Mouse (Mus musculus): ENCODE measurements around the gene Erap1. TPM values are rescaled to one million over a fixed set of nuclear protein-coding genes. Genes with fewer than 3 reads are reported as not detected.
A peak's percentile ranks its signal among the peaks of the same experiment; 100 is the strongest.
"Not testable (repeated sequence)": the region's sequence is repeated elsewhere in the genome, so short reads cannot be mapped to it uniquely, and the experiment has no call there.

Erap1 gene
- polyA plus RNA-seq (2012; ENCODE audit: insufficient read depth, low replicate concordance) = 0.64 and 0.73 TPM in 2 replicates

DNA sequence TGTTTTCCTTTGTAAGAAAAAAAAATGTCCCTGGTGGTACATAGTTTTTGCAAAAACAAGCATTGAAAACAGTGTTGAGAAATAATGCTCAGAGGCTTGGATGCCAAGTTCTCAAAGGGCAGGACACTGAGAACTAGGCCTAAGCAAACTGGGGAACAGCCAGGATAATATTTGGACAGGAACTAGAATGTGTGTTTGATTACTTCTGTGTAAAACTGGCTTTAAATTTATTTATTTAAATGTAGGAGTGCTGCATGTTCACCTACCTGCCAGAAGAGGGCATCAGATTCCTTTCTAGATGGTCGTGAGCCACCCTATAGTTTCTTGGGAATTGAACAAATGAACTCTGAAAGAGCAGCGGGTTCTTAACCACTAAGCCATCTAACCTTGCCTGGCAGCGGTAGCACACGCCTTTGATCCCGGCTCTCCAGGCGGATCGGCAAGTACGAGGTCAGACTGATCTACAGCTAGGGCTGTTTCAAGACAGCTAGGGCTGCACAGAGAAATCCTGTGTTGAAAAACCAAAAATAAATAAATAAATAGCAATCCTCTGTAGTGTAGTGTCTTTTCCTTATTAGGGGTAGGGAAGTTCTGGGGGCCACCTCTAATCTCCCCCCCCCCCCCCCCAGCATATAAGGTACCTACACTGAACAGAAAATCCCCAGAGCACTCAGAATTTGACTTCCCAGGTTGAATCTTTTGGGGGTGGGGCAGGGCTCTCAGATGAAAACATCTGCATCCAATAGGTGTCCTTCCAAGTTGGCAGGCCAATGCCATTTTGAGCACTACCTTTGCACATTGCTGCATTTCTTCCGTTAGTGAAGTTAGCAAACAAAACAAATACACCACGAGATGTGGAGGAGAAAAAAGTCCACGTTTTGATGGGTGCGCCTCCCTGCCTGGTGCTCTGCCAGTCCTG lies at the start of gene Erap1:
Gene Erap1, plus strand, starts transcription at position 776 of the 919 bp plus-strand sequence.
- no peaks in the 10 kb centered on the region for H3K36me3 ChIP-seq (replicated peaks; ENCODE audit: low read length)
- H3K27me3 ChIP-seq (replicated peaks) = no peaks in the 10 kb centered on the region
- peaks cover 6% of the 10 kb centered on the region; the same call in 1 of the 2 replicates for H3K4me1 ChIP-seq
- TF ChIP-seq FLI1 (IDR thresholded peaks at IDR 0.05; ENCODE audit: low read length) = no peak
- no peak for TF ChIP-seq GATA1 (IDR thresholded peaks at IDR 0.05; ENCODE audit: borderline replicate concordance, low read length)
- H3K9me3 ChIP-seq = no peaks in the 10 kb centered on the region
- H3K4me3 ChIP-seq (replicated peaks) = peak within 1 kb of the TSS; percentile 98

DNA sequence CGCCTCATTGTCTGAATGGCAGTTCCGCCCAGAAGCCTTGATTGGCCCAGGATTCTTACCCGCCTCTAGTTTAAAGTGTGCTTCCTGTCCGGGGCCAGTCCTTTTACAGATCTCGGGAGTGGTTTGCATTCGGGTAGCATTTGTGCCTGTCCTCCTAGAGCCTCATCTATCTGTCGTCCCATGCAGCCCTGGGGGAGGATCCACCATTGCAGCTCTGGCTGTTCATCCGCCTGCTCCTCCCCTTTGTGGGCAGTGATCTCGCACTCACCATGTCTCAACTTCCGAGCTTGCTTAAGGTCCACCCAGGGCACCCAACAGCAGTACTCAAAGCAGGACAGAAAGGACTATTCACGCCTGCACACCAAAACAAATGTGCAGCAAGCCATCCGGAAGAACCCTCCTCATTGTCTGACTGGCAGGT lies 48.0 kb upstream of the Erap1 start:
- H3K36me3 ChIP-seq (replicated peaks; ENCODE audit: low read length); H3K27me3 ChIP-seq (replicated peaks); H3K4me1 ChIP-seq; H3K9me3 ChIP-seq; H3K4me3 ChIP-seq (replicated peaks): not testable (repeated sequence)

DNA sequence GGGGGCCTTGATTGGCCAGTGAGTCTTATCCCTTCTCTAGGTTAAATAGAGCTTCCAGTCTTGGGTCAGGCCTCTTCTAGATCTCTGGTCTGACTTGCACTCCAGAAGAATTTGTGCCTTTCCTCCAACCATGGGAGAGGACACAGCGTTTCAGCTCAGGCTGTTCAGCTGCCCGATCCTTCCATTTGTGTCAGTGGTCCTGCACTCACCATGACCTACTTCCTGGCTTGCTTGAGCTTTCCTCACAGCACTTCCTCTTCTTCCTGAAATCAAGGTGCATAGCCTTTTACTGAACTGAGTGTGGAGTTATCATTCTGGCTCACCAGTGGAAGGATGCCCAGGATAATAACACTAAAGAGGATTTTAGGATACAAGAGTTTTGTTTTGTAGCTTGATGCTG lies 47.5 kb upstream of the Erap1 start:
- not testable (repeated sequence) for H3K9me3 ChIP-seq; H3K4me1 ChIP-seq; H3K27me3 ChIP-seq (replicated peaks); H3K36me3 ChIP-seq (replicated peaks; ENCODE audit: low read length)
- H3K4me3 ChIP-seq (replicated peaks) = peak overlapping the region; percentile 67

GRCm38 (mm10) chr13:74597022-74597421 lies 42.3 kb upstream of the Erap1 start:
- not testable (repeated sequence) for H3K27me3 ChIP-seq (replicated peaks); H3K9me3 ChIP-seq; H3K4me1 ChIP-seq; H3K36me3 ChIP-seq (replicated peaks; ENCODE audit: low read length); H3K4me3 ChIP-seq (replicated peaks)

GRCm38 (mm10) chr13:74601776-74602175 lies 37.6 kb upstream of the Erap1 start:
- not testable (repeated sequence) for H3K36me3 ChIP-seq (replicated peaks; ENCODE audit: low read length); H3K4me3 ChIP-seq (replicated peaks); H3K4me1 ChIP-seq; H3K27me3 ChIP-seq (replicated peaks)
- H3K9me3 ChIP-seq = peaks cover 32% of the 10 kb centered on the region

GRCm38 (mm10) chr13:74617163-74618019 lies 22.0 kb upstream of the Erap1 start:
- H3K4me3 ChIP-seq (replicated peaks) = peak overlapping the region; percentile 90
- not testable (repeated sequence) for H3K9me3 ChIP-seq; H3K4me1 ChIP-seq; H3K27me3 ChIP-seq (replicated peaks); H3K36me3 ChIP-seq (replicated peaks; ENCODE audit: low read length)

GRCm38 (mm10) chr13:74632327-74632726 lies 7.0 kb upstream of the Erap1 start:
- no peaks in the 10 kb centered on the region; the same call in 1 of the 2 replicates for H3K4me1 ChIP-seq
- no peaks in the 10 kb centered on the region for H3K36me3 ChIP-seq (replicated peaks; ENCODE audit: low read length)
- no peak overlapping the region for H3K4me3 ChIP-seq (replicated peaks)
- TF ChIP-seq GATA1 (IDR thresholded peaks at IDR 0.05; ENCODE audit: borderline replicate concordance, low read length) = no peak
- no peaks in the 10 kb centered on the region for H3K9me3 ChIP-seq
- H3K27me3 ChIP-seq (replicated peaks) = peaks cover 3% of the 10 kb centered on the region

- Histone ChIP-seq H3K4me3 (replicated peaks) (no peak overlapping the region), H3K9me3 (no peaks in the 10 kb centered on the region), H3K36me3 (replicated peaks; ENCODE audit: low read length) (no peaks in the 10 kb centered on the region), H3K27me3 (replicated peaks) (peaks cover 3% of the 10 kb centered on the region), H3K4me1 (no peaks in the 10 kb centered on the region; the same call in 1 of the 2 replicates)
- TF ChIP-seq GATA1 (IDR thresholded peaks at IDR 0.05; ENCODE audit: borderline replicate concordance, low read length) = no peak
- TF ChIP-seq FLI1 (IDR thresholded peaks at IDR 0.05; ENCODE audit: low read length) = no peak
Observed at GRCm38 (mm10) chr13:74632857-74633256, 6.5 kb upstream of the Erap1 start.

GRCm38 (mm10) chr13:74639712-74640522 lies 549 bp downstream of the Erap1 start:
- Histone ChIP-seq H3K4me1 (peaks cover 6% of the 10 kb centered on the region; the same call in 1 of the 2 replicates), H3K4me3 (replicated peaks) (peak overlapping the region; percentile 98), H3K27me3 (replicated peaks) (no peaks in the 10 kb centered on the region), H3K9me3 (no peaks in the 10 kb centered on the region), H3K36me3 (replicated peaks; ENCODE audit: low read length) (no peaks in the 10 kb centered on the region)
- TF ChIP-seq GATA1 (IDR thresholded peaks at IDR 0.05; ENCODE audit: borderline replicate concordance, low read length) (no peak), FLI1 (IDR thresholded peaks at IDR 0.05; ENCODE audit: low read length) (no peak)

DNA sequence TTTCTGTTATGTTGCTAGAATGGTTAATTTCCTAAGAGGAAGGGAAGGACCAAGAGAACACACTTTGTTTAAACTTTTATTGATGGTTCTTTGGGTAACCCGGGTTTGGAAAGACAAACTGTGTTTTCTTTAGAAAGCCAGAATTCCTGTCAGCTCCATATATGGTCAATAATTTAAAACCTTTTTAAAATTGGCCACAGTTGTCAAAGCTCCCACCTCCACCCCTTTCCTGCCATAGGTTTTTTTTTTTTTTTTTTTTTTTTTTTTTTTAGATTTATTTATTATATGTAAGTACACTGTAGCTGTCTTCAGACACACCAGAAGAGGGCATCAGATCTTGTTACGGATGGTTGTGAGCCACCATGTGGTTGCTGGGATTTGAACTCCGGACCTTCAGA lies 1.2 kb downstream of the Erap1 start:
- not testable (repeated sequence) for H3K4me1 ChIP-seq; H3K27me3 ChIP-seq (replicated peaks); H3K36me3 ChIP-seq (replicated peaks; ENCODE audit: low read length); H3K9me3 ChIP-seq
- peak overlapping the region; percentile 98 for H3K4me3 ChIP-seq (replicated peaks)

All from megakaryocyte, embryonic 14.5 days (primary cell).